Mouse (Mus musculus): ENCODE measurements around the gene Pax8. TPM values are rescaled to one million over a fixed set of nuclear protein-coding genes. Genes with fewer than 3 reads are reported as not detected.

Pax8 gene
- total RNA-seq (2021) = not detected
- long read RNA-seq, experiment 1 = 0 reads
- long read RNA-seq, experiment 2 = 0 reads

GRCm38 (mm10) chr2:24475420-24475819, at the start of gene Pax8:
Gene Pax8 (minus strand): TSS chr2:24475599.
- intact Hi-C loops (cut with DNase I; ENCODE audit: low total_unique reads) = no loop called here
- DNase-seq = no peak

DNA sequence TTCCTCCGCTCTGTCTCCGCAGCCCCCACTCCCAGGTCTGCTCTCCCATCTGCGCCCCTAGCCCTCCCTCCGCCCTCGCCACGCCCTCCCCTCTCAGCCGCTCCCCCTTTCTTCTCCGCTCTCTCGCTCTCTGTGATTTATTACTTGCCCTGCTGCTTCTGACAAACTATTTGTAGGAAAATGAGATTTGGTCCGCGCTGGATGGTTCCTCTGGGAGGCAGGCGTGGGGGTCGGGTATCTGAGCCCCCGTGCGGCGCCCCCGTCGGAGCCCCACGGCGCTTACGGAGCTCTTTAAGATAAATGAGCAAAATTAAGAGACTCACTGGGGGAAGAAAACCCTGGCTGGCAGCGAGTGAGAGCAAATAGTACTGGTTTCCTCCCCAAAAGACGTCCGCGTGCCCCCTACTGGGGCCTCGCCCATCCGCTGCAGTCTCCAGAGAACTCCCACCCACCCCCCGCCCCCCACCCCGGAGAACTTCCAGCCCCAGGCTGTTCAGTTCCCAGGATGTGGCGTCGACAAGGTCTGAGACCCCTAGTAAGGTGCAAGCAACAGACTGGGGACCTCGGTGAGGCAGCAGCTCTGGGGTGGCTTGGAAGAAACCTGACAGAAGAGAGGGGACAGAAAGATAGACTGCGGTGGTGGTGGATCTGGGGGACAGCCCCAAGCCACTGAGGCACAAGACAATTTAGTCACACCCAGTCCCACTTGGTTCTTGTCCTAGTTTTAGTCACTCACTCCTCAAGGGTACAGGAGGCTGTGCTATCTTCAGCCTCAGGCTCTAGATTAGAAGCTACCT, 46.2 kb upstream of the Pax8 start:
- DNase-seq = no peak
- intact Hi-C loops (cut with DNase I; ENCODE audit: low total_unique reads) = no loop called here

GRCm38 (mm10) chr2:24520576-24521272, 45.3 kb upstream of the Pax8 start:
- DNase-seq = no peak
- intact Hi-C loops (cut with DNase I; ENCODE audit: low total_unique reads) = no loop called here

GRCm38 (mm10) chr2:24516946-24517345, 41.5 kb upstream of the Pax8 start:
- intact Hi-C loops (cut with DNase I; ENCODE audit: low total_unique reads) = no loop called here
- DNase-seq = no peak

DNA sequence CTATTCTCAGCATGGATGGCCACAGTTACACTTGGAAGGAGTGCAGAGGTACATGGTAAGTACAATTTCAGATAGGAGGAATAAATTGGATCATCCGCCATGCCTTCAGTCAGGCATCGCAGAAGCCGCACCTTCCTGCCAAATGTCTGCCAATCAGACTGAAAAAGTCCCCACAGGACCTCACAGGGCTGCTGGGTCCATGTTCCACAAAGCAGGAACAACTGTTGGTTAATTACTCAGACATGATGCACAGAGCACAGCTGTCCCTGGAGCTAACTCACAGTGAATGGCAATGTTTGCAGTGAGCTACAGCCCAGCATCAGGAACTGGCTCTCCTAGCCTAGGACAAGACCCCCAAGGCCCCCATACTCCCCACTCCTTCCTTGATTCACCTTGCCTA, 32.0 kb upstream of the Pax8 start:
- DNase-seq = no peak
- intact Hi-C loops (cut with DNase I; ENCODE audit: low total_unique reads) = no loop called here

DNA sequence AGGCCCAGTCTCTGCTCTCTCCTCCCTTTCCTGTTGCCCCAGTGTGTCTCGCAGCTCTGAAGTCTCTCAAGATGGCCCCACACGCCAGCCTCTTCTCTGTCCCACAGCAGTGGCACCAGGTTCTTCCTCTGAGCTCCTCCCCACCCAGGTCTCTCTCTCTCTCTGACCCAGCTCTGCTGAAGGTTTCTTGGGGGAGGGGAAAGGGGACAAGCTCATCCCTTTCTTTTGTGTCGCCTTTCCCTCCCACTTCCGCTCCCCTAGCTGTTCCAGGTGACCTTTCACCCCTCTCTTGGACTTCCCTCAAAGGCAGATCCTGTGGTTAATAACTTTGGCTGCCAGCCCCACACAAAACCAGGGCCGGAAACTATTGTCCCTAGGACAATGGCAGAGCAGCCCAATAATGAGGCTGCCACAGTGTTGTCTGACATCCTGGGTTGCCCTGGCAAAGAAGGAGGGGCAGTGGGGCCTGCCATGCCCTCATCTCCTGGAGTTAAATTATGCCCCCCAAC, 27.6 kb upstream of the Pax8 start:
- DNase-seq = no peak
- intact Hi-C loops (cut with DNase I; ENCODE audit: low total_unique reads) = no loop called here

- no peak for DNase-seq
- intact Hi-C loops (cut with DNase I; ENCODE audit: low total_unique reads) = no loop called here
Measured at GRCm38 (mm10) chr2:24500921-24501320, 25.5 kb upstream of the Pax8 start.

DNA sequence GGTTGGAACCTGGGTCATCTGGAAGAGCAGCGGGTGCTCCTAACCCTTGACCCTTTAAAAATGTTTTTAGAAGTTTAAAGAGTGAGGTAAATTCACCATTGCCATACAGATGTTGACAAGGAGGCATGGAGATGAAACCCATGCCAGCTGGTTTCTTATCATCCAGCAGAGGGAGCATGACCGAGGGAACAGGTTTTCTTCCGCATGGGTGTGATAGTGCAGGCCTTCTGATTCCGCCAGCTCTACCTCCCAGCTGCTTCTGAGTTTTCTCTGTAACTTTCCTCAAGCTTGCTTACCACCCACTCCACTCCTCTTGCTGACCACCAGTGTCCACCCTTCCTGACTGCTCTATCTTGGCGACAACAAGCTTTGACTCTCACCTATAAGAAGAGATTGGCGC, 15.2 kb upstream of the Pax8 start:
- intact Hi-C loops (cut with DNase I; ENCODE audit: low total_unique reads) = no loop called here
- DNase-seq = no peak

DNA sequence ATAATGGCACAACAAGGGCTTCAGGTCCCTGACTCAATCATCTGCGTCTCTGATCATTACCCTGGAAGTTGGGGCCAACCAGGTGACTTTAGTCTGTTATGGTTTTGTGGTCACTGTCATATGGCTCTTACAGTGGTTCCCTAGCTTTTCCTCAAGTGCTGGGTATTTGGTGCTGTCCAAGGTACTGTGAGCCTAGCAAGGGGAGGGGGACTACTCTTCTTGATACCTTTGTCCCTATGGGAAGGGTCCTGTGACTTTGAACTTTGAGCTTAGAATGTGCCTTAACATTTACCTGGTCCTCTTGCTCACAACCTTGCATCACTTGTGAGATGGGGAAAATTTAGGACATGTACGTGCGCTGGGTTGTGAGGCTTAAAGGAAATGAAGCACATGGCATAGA, 13.3 kb upstream of the Pax8 start:
- intact Hi-C loops (cut with DNase I; ENCODE audit: low total_unique reads) = no loop called here
- DNase-seq = no peak

DNA sequence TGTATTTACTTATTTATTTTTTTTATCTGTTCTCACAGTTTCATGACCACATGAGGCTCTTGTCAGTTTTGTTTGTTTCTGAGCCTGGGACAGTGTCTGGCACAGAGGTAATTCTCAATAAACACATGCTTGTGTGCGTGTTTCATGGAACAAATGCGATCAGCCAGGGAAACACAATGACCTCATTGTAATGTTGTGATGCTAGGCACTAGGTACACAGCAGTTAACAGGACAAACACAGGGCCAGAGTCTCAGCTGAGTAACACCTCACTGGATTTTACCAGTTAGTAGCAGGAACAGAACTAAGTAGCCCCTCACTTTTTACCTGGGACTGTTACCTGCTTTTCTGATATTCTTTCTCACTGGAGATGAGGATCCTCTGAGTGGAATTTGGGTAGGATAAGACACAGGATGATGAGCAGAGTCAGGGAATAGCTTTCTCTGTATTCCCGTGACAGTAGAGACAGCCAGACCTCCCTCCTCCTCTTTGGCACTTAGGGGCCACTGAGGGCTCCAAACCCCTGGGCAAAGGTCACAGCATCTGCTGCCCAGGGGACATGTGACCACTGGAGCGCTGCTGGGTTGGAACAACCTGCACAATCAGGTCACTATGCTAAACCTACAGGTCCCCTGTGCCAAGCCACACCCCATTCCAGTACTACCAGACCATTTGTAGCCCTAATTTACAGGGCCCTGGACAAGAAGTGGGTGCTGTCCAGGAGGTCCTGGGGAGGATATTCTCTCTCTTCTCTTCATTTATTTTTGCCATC, 11.8 kb upstream of the Pax8 start:
- no peak for DNase-seq
- intact Hi-C loops (cut with DNase I; ENCODE audit: low total_unique reads) = no loop called here

- DNase-seq = no peak
- intact Hi-C loops (cut with DNase I; ENCODE audit: low total_unique reads) = no loop called here
Measured at GRCm38 (mm10) chr2:24485398-24485797, 10.0 kb upstream of the Pax8 start.

DNA sequence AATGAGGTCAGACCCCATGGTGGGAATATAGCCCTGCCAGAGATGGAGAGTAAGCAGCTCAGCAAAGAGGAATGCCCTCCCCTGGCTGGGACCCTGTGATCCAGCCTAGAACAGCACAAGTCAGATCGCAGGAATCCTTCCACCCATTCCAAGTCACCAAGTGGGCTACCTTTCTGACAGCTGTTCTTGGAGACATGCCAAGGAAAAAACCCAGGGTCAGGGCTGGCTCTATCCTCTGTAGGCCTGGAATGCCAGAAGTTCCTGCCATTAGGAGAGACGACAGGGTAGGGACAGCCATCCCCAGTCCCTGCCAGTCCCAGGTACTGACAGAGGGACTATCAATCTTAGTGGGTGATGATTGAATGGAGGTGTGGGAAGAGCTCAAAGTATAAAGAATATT, 4.5 kb upstream of the Pax8 start:
- intact Hi-C loops (cut with DNase I; ENCODE audit: low total_unique reads) = no loop called here
- DNase-seq = no peak

- DNase-seq = no peak
- intact Hi-C loops (cut with DNase I; ENCODE audit: low total_unique reads) = no loop called here
Measured at GRCm38 (mm10) chr2:24479151-24479550, 3.8 kb upstream of the Pax8 start.

GRCm38 (mm10) chr2:24478611-24479010, 3.2 kb upstream of the Pax8 start:
- no peak for DNase-seq
- intact Hi-C loops (cut with DNase I; ENCODE audit: low total_unique reads) = no loop called here

- DNase-seq = no peak
- intact Hi-C loops (cut with DNase I; ENCODE audit: low total_unique reads) = no loop called here
Measured at GRCm38 (mm10) chr2:24474514-24475378, 653 bp downstream of the Pax8 start.

- DNase-seq = no peak
- intact Hi-C loops (cut with DNase I; ENCODE audit: low total_unique reads) = no loop called here
Measured at GRCm38 (mm10) chr2:24473641-24474511, 1.5 kb downstream of the Pax8 start.

GRCm38 (mm10) chr2:24472677-24473076, 2.7 kb downstream of the Pax8 start:
- intact Hi-C loops (cut with DNase I; ENCODE audit: low total_unique reads) = no loop called here
- DNase-seq = no peak

- intact Hi-C loops (cut with DNase I; ENCODE audit: low total_unique reads) = no loop called here
- DNase-seq = no peak
Measured at GRCm38 (mm10) chr2:24472111-24472510, 3.3 kb downstream of the Pax8 start.
